In genomic region chr2:51137726-51138125, GRCm38 (mm10) we compare ENCODE assay signal across 16 mouse cellular contexts. TPM values are rescaled to one million over a fixed set of nuclear protein-coding genes. Genes with fewer than 3 reads are reported as not detected.
DNase-seq lines count a peak whose midpoint lies in the region; ATAC-seq and TF ChIP-seq lines count a peak whose summit lies in the region.
"Had no signal": no experiment of that assay in that cellular context is flagged by ENCODE, and none has a peak within 500 bp of the region (broad histone marks: within the 10 kb centered on the region; RNA-seq: fewer than 3 reads in every experiment).

No protein-coding gene starts in this region.

- no peaks in the 10 kb centered on the region for H3K27me3 ChIP-seq in liver, adult 2 months (ENCODE audit: control insufficient read depth, insufficient read depth, low read length)
- H3K27me3 ChIP-seq in stomach, embryonic 16.5 days (ENCODE audit: control insufficient read depth, insufficient read depth, low read length), result no peaks in the 10 kb centered on the region
- H3K27me3 ChIP-seq: embryonic facial prominence, embryonic 12.5 days; neural tube, embryonic 15.5 days had no signal

- ATAC-seq in stomach, embryonic 16.5 days (ENCODE audit: insufficient read depth, low FRiP score), result peak; percentile 56; the same call in 1 of the 2 replicates
- ATAC-seq in monocyte, adult 5-6 weeks (replicated peaks; ENCODE audit: insufficient number of reproducible peaks, low FRiP score, low TSS enrichment, poor library complexity, severe bottlenecking), result no peak
- ATAC-seq: lung, postnatal 0 days had no signal

- WGBS in liver, adult 2 months, result 11% methylated on average over 4 of the region's 4 CpGs
- 33% methylated on average over 4 of the region's 4 CpGs for WGBS in stomach, embryonic 16.5 days

- no peak overlapping the region for H3K9ac ChIP-seq in liver, adult 2 months (ENCODE audit: low read depth, low read length)
- no peak overlapping the region for H3K9ac ChIP-seq in stomach, embryonic 16.5 days (ENCODE audit: low read length)
- H3K9ac ChIP-seq: embryonic facial prominence, embryonic 12.5 days; neural tube, embryonic 15.5 days had no signal

- no peaks in the 10 kb centered on the region for H3K9me3 ChIP-seq in stomach, embryonic 16.5 days (replicated peaks; ENCODE audit: control insufficient read depth, low read length)
- H3K9me3 ChIP-seq: embryonic facial prominence, embryonic 12.5 days; neural tube, embryonic 15.5 days had no signal

- no peak overlapping the region for H3K4me2 ChIP-seq in stomach, embryonic 16.5 days (ENCODE audit: low read depth, low read length)
- H3K4me2 ChIP-seq: embryonic facial prominence, embryonic 12.5 days; neural tube, embryonic 15.5 days had no signal

- H3K4me3 ChIP-seq in liver, adult 2 months (ENCODE audit: insufficient read depth, low read depth, low read length), result no peak overlapping the region
- no peak overlapping the region for H3K4me3 ChIP-seq in stomach, embryonic 16.5 days (replicated peaks; ENCODE audit: low read length)
- H3K4me3 ChIP-seq: embryonic facial prominence, embryonic 12.5 days; neural tube, embryonic 15.5 days had no signal

- no peak for TF ChIP-seq POLR2A in liver, adult 2 months (IDR thresholded peaks at IDR 0.05; ENCODE audit: extremely low read depth, insufficient read depth, low read length)

- DNase-seq in kidney, adult 11 months, result peak; percentile 15
- DNase-seq in kidney, adult 18-20 months, result no peak
- peak; percentile 33 for DNase-seq in kidney, adult 9 months
- DNase-seq in liver, adult 2 months (ENCODE audit: extremely low read depth, low read depth, low spot score), result peak; percentile 78
- no peak for DNase-seq in left cerebral cortex, postnatal 4 days
- no peak for DNase-seq in right cerebral cortex, postnatal 10 days (ENCODE audit: low spot score in 2 of 2)
- DNase-seq: cerebellum, adult 2 months; heart, postnatal 4 days; midbrain, embryonic 14.5 days; thymus, postnatal 4 days had no signal

- peaks cover 43% of the 10 kb centered on the region for H3K4me1 ChIP-seq in liver, adult 2 months (ENCODE audit: control insufficient read depth, insufficient read depth, low read length)
- H3K4me1 ChIP-seq in stomach, embryonic 16.5 days (ENCODE audit: control insufficient read depth, insufficient read depth, low read length), result peaks cover 41% of the 10 kb centered on the region

- peaks cover 40% of the 10 kb centered on the region for H3K36me3 ChIP-seq in liver, adult 2 months (ENCODE audit: control insufficient read depth, insufficient read depth, low read length)
- H3K36me3 ChIP-seq in stomach, embryonic 16.5 days (ENCODE audit: control insufficient read depth, insufficient read depth, low read length), result peaks cover 21% of the 10 kb centered on the region
- H3K36me3 ChIP-seq: G1E had no signal

- TF ChIP-seq CTCF in liver, adult 2 months (IDR thresholded peaks at IDR 0.05; ENCODE audit: low read depth, low read length), result no peak

- intact Hi-C loops in left cerebral cortex, postnatal 4 days (cut with DNase I), result no loop called here

- peak overlapping the region; percentile 71 for H3K27ac ChIP-seq in liver, adult 2 months (replicated peaks; ENCODE audit: insufficient read depth, low read depth, low read length)
- no peak overlapping the region for H3K27ac ChIP-seq in stomach, embryonic 16.5 days (ENCODE audit: low read length)
- H3K27ac ChIP-seq: embryonic facial prominence, embryonic 12.5 days; neural tube, embryonic 15.5 days had no signal

- H3K79me2 ChIP-seq in liver, adult 2 months (ENCODE audit: control insufficient read depth, insufficient read depth, low read length), result peaks cover 14% of the 10 kb centered on the region; the same call in 1 of the 2 replicates

RNA-seq across cellular contexts. Expression of gene Rnd3, which starts 11.2 kb away (rescaled TPM):
- total RNA-seq in liver, adult 2 months (2014; rRNA removed), result 16.2 and 16.7 TPM in 2 replicates
- polyA plus RNA-seq in liver, adult 2 months (2012; rRNA removed), result 1.9 and 2.4 TPM in 2 replicates
- polyA plus RNA-seq in stomach, embryonic 16.5 days (2015; fragmentation: Nextera tagmentation; extraction: Ambion mirVana), result 68.8 and 70.5 TPM in 2 replicates
- total RNA-seq in left cerebral cortex, postnatal 4 days (2021), result 10 to 100 TPM; 47.5 to 50.3 TPM
- total RNA-seq in monocyte, adult 5-6 weeks (2017), result 6.2 to 29.4 TPM (median 22.7 TPM) in 3 replicates
- polyA plus RNA-seq: G1E had no signal

Comparison
In these comparisons a context has a peak if more than half of its experiments do, and no peak if none do; other contexts are left out.
1. DNase-seq: peak in kidney, adult 11 months (single experiment), kidney, adult 9 months (single experiment) and liver, adult 2 months (single experiment); none in kidney, adult 18-20 months (single experiment), left cerebral cortex, postnatal 4 days (single experiment) and right cerebral cortex, postnatal 10 days (0 of 2).